Mouse (Mus musculus): ENCODE results near the gene Htr2a. TPM values are rescaled to one million over a fixed set of nuclear protein-coding genes. Genes with fewer than 3 reads are reported as not detected.

Htr2a gene
- total RNA-seq (2021) = under 1 TPM; 0.63 to 0.88 TPM
- long read RNA-seq, experiment 1 = 0 reads
- long read RNA-seq, experiment 2 = 0 reads

DNA sequence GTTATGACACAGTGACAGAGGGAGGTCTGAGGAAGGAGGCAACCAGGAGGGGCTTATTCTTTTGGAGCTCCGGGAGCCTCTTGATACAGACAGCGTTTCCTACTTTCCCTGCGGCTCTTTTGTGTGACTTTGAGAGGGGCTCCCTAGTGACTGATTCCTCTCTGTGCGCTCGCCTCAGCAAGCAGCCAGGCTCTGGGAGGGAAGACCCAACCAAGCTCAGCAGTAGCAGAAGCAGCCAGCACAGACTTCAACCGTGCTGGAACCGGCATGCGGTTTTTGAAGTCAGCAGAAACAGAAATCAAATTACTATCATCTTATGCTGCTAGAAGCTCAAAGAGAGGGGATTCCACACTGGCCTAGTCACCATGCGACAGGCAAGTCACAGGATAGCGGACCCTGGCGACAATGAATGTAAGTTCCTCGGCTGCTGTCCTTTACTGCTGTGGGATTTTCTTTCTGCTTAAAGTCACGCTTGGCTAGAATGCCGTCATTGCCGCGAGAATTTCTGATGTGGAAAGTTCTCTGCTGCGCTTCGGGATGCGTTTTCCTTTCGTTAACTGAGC, at the start of gene Htr2a:
Gene Htr2a, plus strand, starts transcription at position 22 of the 563 bp plus-strand sequence.
- intact Hi-C loops (cut with DNase I) = loop anchor here (5.0 kb wide), 1 partner anchor 864 kb away; no protein-coding TSS in a partner anchor

DNA sequence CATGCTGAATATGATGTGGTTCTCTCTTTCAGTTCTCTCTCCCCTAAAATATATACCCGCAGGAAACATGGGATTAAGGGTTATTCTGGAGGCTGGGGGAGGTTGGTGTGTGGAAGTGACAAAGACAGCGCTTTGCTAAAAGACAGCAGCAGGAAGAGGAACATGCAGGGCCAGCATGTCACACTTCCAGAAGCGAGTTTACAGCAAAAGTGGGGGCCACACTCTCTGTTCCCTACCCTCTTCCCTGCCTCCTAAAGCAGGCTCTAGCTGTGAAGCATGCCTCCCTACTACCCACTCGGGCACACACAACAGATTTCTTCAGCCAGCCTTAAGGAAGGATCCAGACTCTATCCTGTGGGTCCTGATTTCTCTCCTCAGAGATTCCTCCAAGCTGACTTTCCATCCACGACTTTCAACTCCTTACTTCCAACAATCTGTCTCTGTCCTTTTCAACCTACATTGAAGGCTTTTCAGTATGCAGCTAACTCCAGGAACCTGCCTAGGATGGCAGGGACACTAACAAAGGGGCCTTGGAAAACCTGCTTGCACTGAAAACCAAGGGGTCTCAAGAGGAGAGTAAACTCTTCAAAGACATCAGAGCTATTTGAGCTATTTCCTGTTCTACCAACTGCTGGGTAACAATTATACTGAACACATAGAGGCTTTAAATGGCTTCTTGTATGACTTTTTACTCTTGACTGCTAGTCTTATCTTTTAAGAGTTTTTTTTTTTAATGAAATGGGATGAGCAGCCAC, 39.1 kb upstream of the Htr2a start:
- no peak for DNase-seq
- intact Hi-C loops (cut with DNase I) = loop anchor here (5.0 to 10.0 kb wide), 2 partner anchors 824 to 897 kb away; no protein-coding TSS in a partner anchor

More for the DNA sequence above, at the start of gene Htr2a:
- peak in 1 of 2 experiments; percentile 11 for DNase-seq

DNA sequence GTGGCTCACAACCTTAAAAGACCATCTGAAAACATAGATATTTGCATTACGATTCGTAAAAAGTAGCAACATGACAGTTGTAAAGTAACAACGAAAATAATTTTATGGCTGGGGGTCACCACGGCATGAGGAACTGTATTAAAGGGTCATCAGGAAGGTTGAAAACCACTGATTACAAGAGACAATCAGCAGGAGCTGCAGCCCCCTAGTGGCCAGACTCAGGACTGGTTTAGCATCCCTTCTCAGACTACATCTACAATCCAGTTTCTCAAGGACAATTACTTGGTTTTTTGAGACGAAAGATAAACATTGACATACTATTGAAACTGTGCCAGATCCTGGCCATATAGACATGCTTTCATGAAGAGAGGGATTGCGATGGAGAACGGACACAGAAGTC, 38.1 kb upstream of the Htr2a start:
- intact Hi-C loops (cut with DNase I) = loop anchor here (5.0 to 10.0 kb wide), 2 partner anchors 825 to 898 kb away; no protein-coding TSS in a partner anchor

DNA sequence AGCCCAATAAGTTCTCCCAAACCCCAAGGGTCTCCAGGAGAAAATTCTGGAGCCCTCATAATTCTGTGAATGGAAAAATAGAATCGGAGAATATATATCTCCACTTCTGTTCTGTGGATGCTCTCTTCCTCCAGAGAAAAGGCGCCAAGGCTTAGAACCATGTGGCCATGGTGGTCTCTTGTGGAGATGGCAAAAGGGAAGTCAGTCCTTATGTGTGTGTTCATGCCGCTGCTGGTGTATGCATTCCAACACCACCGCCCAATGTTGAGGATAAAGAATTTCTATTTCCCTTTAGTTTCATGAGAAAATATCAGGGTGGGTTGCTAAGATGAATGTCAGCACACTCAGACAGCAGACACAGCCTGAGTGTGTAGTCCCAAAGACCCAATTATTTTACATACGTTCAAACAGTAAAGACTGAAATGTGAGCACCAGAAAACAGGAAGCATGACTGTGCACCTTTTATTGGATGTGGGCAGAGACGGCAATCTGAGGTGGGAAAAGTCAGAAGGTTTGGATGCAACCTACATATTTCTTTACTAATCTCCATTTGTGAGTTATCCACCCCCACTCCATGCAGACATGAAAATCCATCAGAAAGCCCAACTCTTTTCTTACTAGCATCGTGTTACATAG, 37.4 kb upstream of the Htr2a start:
- no peak for DNase-seq
- intact Hi-C loops (cut with DNase I) = loop anchor here (5.0 to 10.0 kb wide), 2 partner anchors 826 to 898 kb away; no protein-coding TSS in a partner anchor

More for the DNA sequence above, 38.1 kb upstream of the Htr2a start:
- peak; percentile 56 to 68 for DNase-seq

DNA sequence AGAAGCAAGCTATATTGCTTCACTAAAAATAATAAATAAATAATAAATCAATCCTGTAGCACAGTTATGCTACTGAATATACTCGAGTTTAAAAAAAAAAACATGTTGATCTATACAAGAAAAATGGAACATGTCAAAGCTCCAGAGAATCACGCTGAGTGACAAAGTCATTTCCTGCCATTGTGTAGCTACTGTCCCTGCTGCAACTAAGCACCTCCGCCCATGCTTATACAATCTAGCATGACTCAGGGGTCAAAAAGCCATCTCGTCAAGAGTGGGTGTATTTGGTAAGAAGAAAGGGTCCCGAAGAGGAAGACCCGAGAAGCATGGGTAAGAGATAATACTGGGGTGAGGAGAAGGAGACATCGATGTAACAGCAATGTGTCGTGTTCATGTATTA, 29.3 kb upstream of the Htr2a start:
- DNase-seq = no peak
- intact Hi-C loops (cut with DNase I) = no loop called here

DNA sequence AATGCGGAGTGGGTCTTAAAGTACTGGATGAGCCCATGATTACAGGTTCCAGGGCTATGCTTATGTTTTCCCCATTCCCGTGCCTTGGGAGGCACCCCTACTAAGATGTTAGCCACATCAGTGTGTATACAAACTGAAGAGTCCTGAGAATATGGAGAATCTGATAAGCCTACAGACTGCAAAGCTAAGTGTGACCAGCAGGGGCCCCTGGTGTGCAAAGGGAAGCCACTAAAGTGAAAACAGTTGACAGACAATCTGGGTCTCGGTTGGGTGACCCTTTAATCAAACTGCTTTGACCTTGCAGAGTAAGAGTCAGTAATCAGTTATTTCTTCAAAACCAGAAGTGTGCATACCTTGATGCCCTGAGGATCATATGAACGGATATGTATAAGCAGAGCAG, 21.8 kb upstream of the Htr2a start:
- intact Hi-C loops (cut with DNase I) = no loop called here
- DNase-seq = peak in 1 of 2 experiments; percentile 15

DNA sequence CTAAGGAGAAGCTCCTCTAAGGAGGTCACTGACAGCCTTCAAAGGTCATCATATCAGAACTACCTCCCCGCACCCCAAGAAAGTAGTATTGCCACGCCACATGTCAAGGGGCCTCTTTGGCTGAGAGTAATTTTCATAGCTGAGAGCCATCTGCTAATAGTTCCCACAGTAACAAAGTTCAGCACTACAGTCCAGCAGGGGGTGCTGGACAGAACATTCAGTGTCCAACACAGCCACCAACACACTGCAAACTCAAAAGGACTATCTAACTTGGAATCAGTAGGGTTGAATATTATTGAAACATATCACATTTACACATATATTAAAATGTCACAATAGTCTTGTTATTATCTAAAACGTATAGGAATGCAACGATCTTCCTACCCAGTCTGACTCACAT, 2.6 kb upstream of the Htr2a start:
- intact Hi-C loops (cut with DNase I) = no loop called here

DNA sequence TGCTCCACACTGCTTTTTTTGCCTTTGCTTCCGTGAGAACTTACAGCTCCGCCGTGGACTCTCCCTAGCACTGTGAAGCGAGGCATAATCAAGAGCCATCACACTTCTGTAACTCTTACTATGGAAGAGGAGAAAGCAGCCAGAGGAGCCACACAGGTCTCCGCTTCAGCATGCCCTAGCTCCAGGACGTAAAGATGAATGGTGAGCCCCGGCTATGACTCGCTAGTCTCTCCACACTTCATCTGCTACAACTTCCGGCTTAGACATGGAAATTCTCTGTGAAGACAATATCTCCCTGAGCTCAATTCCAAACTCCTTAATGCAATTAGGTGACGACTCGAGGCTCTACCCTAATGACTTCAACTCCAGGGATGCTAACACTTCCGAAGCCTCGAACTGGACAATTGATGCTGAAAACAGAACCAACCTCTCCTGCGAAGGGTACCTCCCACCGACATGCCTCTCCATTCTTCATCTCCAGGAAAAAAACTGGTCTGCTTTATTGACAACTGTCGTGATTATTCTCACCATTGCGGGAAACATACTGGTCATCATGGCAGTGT, 1.1 kb downstream of the Htr2a start:
- DNase-seq = no peak

More for the DNA sequence above, 2.6 kb upstream of the Htr2a start:
- DNase-seq = no peak

DNA sequence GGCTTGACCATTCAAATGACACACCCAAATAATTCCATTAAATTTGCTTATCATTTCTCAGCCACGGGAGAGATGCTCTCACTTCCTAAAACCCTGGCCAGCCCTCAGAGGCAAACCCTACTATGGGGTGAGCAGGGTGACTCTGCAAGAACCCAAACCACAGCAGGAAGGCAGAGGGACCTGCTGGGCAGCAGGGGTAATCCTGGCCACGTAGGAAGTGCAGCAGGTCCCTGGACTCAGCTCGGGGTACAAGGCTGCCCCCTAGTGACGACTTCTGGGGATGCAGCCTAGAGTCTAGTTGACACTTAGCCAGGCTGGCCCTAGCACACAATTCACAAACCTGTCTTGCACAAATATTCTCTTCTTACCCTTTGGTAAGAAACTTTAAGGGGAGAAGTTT, 2.7 kb downstream of the Htr2a start:
- peak; percentile 84 to 90 for DNase-seq
- intact Hi-C loops (cut with DNase I) = loop anchor here (2.0 to 5.0 kb wide), 2 partner anchors 66 to 866 kb away; no protein-coding TSS in a partner anchor

More for the DNA sequence above, 1.1 kb downstream of the Htr2a start:
- intact Hi-C loops (cut with DNase I) = loop anchor here (2.0 to 5.0 kb wide), 2 partner anchors 67 to 864 kb away; no protein-coding TSS in a partner anchor

DNA sequence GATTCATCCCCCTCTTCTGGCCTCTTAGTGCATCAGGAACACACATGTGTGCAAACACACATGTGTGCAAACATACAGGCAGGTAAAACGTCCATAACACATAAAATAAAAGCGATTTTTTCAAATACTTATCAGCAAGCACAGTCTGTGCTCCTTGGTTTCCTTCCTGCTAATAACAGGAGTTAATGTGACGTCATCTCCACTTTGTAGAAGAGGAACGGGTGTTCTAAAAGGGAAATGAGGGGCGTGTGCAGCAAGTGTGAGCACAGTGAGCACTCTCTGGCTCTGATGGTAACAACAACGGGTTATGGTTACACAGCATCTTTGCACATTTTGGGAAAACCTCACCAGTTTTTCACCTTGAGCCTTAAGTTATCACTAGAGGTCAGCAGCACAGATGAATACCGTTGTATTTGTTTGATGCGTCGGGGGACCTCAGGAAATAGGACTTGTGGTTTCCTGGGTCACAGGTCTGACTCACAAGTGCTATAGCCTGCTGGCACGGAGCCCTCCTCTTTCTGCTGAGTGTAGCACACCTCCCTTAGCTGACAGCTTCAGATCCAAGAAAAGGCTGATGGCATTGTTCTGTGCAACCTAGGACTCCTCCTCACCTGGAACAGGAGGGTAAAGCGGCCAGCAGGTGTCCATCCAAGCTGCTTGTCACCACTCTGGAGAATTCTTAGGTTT, 5.6 kb downstream of the Htr2a start:
- DNase-seq = peak; percentile 21 to 43
- intact Hi-C loops (cut with DNase I) = no loop called here

DNA sequence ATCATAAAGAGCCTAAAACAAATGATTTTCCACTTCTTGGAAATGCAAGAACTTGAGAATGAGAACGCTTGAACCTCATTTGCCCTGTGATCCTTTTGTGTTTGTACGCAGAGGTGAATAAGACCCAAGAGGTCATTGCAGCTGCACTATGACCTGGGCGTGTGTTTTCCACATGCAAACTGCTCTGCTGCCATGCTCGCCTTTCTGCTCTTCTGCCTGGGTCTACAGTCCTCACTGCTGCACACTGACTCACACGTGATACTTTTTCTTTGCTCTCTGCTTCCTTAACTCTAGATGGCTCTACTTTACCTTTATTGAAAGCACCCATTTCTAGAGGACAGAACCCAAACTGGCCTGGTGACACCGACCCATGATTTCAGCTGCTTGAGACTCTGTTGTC, 9.4 kb downstream of the Htr2a start:
- no peak for DNase-seq
- intact Hi-C loops (cut with DNase I) = no loop called here

DNA sequence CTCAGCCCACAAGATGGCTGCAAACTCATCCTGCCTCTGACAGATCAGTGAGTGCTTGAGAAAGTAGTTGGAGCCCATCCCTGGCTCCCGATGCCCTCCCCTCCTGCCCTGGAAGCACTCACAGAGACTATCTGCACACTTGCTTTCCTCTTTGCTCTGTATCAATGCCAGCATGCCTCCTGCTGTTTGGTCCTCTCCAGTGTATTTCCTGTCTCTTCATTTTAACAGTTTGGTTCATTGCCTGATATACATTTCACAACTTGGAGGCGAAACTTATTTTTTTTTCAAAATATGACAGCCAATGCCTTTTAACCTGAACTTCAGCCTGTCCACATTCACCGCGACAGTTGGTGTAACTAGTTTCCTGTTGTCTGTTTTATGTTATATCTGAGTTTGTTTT, 11.0 kb downstream of the Htr2a start:
- no peak for DNase-seq
- intact Hi-C loops (cut with DNase I) = no loop called here

DNA sequence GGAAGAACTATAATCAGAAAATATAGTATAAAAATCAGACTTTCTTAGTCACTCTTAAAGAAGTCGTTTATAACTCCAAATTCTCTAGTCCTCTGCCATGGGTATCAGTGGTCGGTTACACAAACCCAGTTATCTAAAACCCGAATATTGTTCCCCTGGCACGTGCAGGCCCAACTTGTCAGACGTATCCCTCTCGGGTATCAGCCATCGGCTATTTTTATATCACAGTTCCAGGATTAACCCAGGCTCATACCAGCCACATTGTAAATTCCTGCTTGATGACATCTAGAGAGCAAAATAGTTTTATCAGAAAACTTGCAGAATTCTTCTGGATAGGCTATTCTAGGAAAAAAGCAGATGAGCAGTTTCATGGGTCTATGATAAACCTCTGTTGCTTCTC, 16.6 kb downstream of the Htr2a start:
- peak in 1 of 2 experiments; percentile 21 for DNase-seq
- intact Hi-C loops (cut with DNase I) = no loop called here

DNA sequence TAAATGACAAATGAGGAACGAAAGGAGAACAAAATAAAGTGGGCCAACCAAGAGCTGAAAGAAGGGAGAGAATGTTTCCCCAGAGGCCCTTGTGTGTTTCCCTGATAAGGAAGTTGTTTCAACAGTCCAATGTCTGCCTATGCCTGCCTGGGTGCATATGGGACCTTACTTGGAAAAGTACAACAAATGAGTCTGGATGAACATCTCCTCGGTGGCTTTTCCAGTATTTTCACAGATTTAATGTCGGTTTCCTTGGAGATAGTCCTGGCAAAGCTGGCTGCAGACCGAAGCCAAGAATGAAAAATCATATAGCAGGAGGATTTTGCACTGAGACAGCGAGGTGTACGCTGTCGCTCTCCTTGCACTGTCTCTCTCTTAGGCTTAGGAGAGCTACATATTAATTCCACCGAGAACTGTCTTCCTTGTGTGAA, 18.8 kb downstream of the Htr2a start:
- intact Hi-C loops (cut with DNase I) = no loop called here
- DNase-seq = no peak

DNA sequence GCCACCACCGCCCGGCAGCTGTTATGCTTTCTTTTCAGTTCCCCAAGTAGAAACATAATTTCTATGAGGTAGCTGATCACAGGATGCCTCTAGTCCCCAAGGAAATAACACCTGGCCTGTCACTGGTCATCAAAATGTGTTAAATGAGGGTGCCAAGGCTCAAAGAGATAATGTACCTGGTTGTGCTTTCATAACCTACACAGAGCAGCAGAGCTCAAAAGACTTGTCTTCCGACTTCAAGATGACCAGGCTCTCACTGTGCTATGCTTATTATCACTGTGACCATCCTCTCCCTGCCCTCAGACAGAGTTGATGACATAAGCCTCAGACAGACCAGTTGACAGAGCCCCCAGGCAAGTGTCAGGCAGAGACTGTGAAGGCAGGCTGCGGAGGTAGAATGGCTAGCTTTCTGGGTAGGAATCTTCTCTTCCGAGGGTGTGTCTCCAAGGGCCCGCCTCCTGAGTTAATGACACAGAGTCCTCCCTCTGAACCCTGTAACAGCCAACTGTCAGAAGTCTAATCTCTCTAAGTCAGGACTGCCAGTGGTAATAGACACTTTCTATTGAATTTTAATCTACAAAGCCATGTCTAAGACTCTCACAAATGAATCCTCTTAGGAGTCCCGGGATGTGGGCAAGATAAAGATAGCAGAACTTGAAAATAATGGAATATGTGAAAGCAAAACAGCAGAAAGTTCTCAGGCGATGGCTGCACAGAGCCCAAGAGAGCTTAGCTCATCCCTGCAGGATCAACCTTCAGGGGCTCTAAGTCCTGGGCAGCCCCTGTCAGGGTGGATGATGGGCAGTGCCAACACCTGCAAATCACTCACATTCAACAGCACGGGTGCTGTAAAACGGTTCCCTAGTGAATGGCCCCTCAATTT, 31.7 kb downstream of the Htr2a start:
- no peak for DNase-seq
- intact Hi-C loops (cut with DNase I) = no loop called here

DNA sequence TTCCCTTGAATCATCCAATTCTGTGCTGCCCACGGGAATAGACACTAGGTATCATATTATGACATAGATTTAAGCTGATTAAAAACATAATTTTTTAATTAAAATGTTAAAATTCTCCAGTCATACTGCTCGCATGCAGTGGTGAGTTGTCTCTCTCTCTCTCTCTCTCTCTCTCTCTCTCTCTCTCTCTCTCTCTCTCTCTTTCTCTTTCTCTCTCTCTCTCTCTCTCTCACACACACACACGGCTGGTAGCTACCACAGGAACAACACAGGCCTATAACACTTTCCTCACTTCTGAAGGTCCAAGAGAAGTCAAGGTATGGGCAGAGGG, 32.3 kb downstream of the Htr2a start:
- intact Hi-C loops (cut with DNase I) = no loop called here
- no peak for DNase-seq

DNA sequence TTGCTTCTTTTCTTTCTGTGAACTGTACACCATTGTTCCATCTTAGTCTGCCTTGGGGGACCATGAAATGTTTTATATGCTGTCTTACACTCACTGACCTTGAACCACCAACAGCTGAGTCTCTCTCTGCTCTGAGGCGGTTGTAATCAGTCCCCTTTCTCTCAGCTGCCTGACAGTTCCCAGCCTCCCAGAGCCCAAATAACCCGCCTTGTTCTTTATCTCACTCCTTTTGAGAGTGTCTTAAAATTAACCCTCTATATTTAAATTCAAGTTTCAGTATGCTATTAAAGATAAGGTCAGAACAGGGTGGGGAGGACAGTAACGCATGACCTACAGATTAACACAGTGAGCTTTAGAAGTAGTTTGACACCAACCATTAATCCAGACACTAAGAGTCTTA, 32.9 kb downstream of the Htr2a start:
- DNase-seq = no peak
- intact Hi-C loops (cut with DNase I) = no loop called here

DNA sequence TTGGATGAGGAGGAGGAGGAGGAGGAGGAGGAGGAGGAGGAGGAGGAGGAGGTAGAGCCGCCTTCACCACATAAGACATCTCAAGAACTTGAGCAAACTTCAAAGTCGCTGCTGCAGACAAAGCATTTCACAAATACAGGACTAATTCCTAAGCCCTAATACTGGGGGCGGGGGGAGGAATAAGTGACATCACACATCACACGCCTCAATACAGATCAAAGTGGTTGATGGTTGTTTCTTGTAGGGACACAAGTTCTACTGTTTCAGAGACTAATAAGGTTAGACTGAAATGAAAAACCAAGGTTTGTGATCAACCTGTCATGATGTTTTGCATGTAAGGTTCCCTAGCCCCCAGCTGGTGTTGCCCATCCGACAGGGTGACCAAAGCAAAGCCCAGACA, 39.2 kb downstream of the Htr2a start:
- intact Hi-C loops (cut with DNase I) = no loop called here

DNA sequence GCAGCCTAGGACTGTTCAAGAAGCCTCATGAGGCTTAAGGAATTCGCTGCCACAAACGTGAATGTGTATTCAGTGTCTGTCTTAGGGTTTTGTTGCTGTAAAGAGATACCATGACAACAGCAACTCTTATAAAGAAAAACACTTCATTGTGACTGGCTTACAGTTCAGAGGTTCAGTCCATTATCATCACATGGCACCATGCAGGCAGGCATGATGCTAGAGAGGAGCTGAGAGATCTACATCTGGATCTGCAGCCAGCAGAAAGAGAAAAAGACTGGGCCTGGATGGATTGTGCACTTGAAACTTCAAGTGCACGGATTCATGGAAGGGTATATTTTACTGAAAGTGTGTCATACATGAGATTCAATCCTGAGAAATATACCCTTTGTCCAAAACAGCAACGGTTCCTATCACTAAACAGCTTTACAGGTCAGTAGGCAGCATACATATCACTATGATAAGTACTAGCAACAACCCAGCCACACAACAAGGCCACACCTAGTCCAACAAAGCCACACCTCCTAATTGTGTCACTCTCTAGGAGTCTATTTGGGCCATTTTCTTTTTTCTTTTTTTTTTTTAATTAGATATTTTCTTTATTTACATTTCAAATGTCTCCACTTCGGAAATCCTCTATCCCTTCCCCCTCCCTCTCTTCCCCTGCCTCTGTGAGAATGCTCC, 43.8 kb downstream of the Htr2a start:
- intact Hi-C loops (cut with DNase I) = no loop called here
- no peak for DNase-seq

More for the DNA sequence above, 39.2 kb downstream of the Htr2a start:
- no peak for DNase-seq

All from heart, postnatal 14 days (tissue).